Mouse (Mus musculus) limb, embryonic 14.5 days (tissue): ENCODE data around the gene Pigu. TPM values are rescaled to one million over a fixed set of nuclear protein-coding genes. Genes with fewer than 3 reads are reported as not detected.

Experiments used
- ATAC-seq: fragments of 200-750 bp; cut with Nextera tagmentation; 2 replicates; pipeline ENCODE4 v1.8.0; 2017; ENCODE audit warnings: low read depth, moderate number of reproducible peaks, moderate TSS enrichment; ENCODE audit not compliant: low FRiP score
- DNase-seq: peaks from one replicate; pipeline ENCODE4 v3.0.0-alpha.2; 2015; ENCODE audit warnings: low spot score
- H3K27ac ChIP-seq: fragments of 300-500 bp; sonication (generic); replicated peaks from 2 replicates; pipeline ENCODE4 v1.5.1; 2014; ENCODE audit warnings: low read depth, mild to moderate bottlenecking, low read length, moderate library complexity, mixed read lengths
- H3K27me3 ChIP-seq: fragments of 300-500 bp; sonication (generic); 2 replicates; pipeline ENCODE4 v1.6.1; 2014; ENCODE audit warnings: low read length, mixed read lengths; ENCODE audit not compliant: control insufficient read depth, insufficient read depth
- H3K36me3 ChIP-seq: fragments of 300-500 bp; sonication (generic); 2 replicates; pipeline ENCODE4 v1.6.1; 2014; ENCODE audit warnings: mild to moderate bottlenecking, low read length, moderate library complexity, mixed read lengths; ENCODE audit not compliant: control insufficient read depth, insufficient read depth
- H3K4me1 ChIP-seq: fragments of 300-500 bp; sonication (generic); 2 replicates; pipeline ENCODE4 v1.6.1; 2014; ENCODE audit warnings: antibody characterized with exemption, low read length, mixed read lengths; ENCODE audit not compliant: control insufficient read depth, insufficient read depth
- H3K4me2 ChIP-seq: fragments of 300-500 bp; sonication (generic); replicated peaks from 2 replicates; pipeline ENCODE4 v1.6.1; 2014; ENCODE audit warnings: low read depth, mild to moderate bottlenecking, low read length, moderate library complexity; ENCODE audit not compliant: severe bottlenecking
- H3K4me3 ChIP-seq: fragments of 300-500 bp; sonication (generic); replicated peaks from 2 replicates; pipeline ENCODE4 v1.5.1; 2014; ENCODE audit warnings: low read length
- H3K9ac ChIP-seq: fragments of 300-500 bp; sonication (generic); 2 replicates; pipeline ENCODE4 v1.6.1; 2014; ENCODE audit warnings: mild to moderate bottlenecking, low read depth, low read length, moderate library complexity; ENCODE audit not compliant: severe bottlenecking
- H3K9me3 ChIP-seq: fragments of 300-500 bp; sonication (generic); 2 replicates; pipeline ENCODE4 v1.6.1; 2016; ENCODE audit warnings: low read length; ENCODE audit not compliant: control insufficient read depth
- POLR2A ChIP-seq: fragments of 200-500 bp; IDR thresholded peaks from 2 replicates; pipeline ENCODE4 v1.8.0; 2012; ENCODE audit warnings: inconsistent platforms, mild to moderate bottlenecking, moderate library complexity, borderline replicate concordance; ENCODE audit not compliant: insufficient read depth, insufficient read length; ENCODE audit errors: extremely low read depth
- WGBS: fragments of 180-500 bp; shearing (Covaris S2); extraction: QIAGEN DNeasy Blood & Tissue Kit; methylation state at CpG from one replicate; pipeline ENCODE4 v1.1.7; 2014; 5-methylcytosine and 5-hydroxymethylcytosine counted together
- polyA plus RNA-seq, 2 experiments: library from polyadenylated mRNA; depleted of rRNA in 1 of 2; stranded (reverse) in 1 of 2; unstranded in 1 of 2; fragments of >200 nt; fragmentation: Nextera tagmentation in 1 of 2; extraction: Ambion mirVana in 1 of 2; gene quantifications; 2 replicates each; pipeline versions ENCODE4 v1.2.1 to v1.2.3; 2012 to 2014

Pigu gene
- polyA plus RNA-seq, 2 experiments: 43.8 to 50.7 TPM

- no peak for DNase-seq
- TF ChIP-seq POLR2A: no peak
- H3K27me3 ChIP-seq: no peaks in the 10 kb centered on the region
- H3K4me3 ChIP-seq: no peak overlapping the region
- ATAC-seq: no peak
- no peak overlapping the region for H3K9ac ChIP-seq
- H3K4me1 ChIP-seq: peaks cover 10% of the 10 kb centered on the region
- no peak overlapping the region for H3K4me2 ChIP-seq
- no peak overlapping the region for H3K27ac ChIP-seq
- no peaks in the 10 kb centered on the region for H3K9me3 ChIP-seq
- peaks cover 20% of the 10 kb centered on the region for H3K36me3 ChIP-seq
- 63% methylated on average over 2 of the region's 2 CpGs for WGBS
These were observed 77.1 kb downstream of the Pigu start for GRCm38 (mm10) chr2:155280116-155280515.

DNA sequence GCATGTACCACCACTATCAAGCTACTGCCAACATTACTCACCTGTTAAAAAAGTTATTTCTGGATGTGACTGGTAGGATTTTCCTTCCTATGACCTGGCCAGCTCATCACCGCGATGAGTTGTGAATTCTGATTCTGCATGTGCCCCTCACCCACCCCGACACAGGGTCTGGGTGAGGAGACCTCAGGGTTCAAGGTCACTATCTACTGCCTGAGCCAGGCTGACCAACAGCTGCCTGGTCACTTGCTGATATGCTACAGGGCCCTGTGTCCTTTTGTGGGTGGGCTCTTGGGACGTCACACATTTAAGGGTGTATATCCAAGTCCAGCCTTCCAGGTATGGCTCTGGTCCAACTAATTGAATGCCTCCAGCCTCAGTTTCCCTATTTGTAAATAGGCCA is 78.1 kb downstream of the Pigu start:
- H3K4me1 ChIP-seq: peaks cover 10% of the 10 kb centered on the region
- no peak for TF ChIP-seq POLR2A
- H3K9ac ChIP-seq: no peak overlapping the region
- H3K36me3 ChIP-seq: peaks cover 20% of the 10 kb centered on the region
- ATAC-seq (no peak), DNase-seq (no peak)
- H3K27ac ChIP-seq: no peak overlapping the region
- no peak overlapping the region for H3K4me2 ChIP-seq
- H3K27me3 ChIP-seq: no peaks in the 10 kb centered on the region
- H3K9me3 ChIP-seq: no peaks in the 10 kb centered on the region
- WGBS: 94% methylated on average over 4 of the region's 4 CpGs
- H3K4me3 ChIP-seq: no peak overlapping the region

DNA sequence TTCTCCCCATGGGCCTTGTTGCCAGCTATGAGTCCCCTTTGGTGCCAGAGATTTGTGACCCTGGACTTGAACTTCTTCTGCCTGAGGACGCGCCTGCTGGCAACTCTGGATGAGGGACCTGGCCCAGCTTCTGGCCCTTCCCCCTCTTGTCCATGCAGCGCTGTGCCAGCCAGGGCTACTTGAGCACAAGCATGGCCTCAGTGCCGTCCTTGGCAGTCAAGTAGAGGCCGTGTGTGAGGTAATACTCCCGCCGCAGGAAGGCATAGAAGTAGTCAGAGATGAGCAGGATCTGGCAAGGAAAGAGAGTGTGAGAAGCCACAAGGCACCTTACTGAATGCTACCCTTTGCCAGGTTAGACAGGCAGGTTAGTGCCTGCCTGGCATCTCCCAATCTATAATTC is 78.9 kb downstream of the Pigu start:
- 85% methylated on average over 7 of the region's 7 CpGs for WGBS
- peaks cover 16% of the 10 kb centered on the region for H3K36me3 ChIP-seq
- no peak for DNase-seq
- no peaks in the 10 kb centered on the region for H3K27me3 ChIP-seq
- H3K9ac ChIP-seq: no peak overlapping the region
- no peak overlapping the region for H3K4me2 ChIP-seq
- H3K9me3 ChIP-seq: no peaks in the 10 kb centered on the region
- no peak overlapping the region for H3K27ac ChIP-seq
- ATAC-seq: no peak
- peaks cover 10% of the 10 kb centered on the region for H3K4me1 ChIP-seq
- H3K4me3 ChIP-seq: no peak overlapping the region
- TF ChIP-seq POLR2A: no peak

DNA sequence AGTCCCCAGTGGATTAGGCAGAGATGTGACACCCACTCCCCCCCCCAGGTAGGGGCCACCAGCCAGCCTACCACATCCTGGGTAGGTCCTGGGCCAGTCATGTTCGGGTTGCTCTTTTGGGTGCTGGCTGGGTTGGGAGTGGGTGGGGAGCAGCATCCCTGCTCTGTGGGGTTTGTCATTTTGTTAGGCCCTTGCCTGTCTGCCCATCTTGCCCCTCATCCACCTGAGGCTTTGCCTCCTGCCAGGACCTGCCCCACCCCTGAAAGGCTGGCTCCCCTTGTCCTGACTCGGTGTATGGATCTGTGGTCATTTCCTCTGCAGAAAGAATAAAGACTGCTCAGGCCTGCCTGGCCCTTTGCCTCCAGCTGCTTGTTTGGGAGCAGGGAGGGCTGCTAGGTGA is 79.5 kb downstream of the Pigu start:
- Histone ChIP-seq H3K4me3 (no peak overlapping the region), H3K9me3 (no peaks in the 10 kb centered on the region), H3K9ac (no peak overlapping the region), H3K27ac (no peak overlapping the region), H3K27me3 (no peaks in the 10 kb centered on the region), H3K4me2 (no peak overlapping the region), H3K36me3 (peaks cover 16% of the 10 kb centered on the region), H3K4me1 (peaks cover 10% of the 10 kb centered on the region)
- no peak for TF ChIP-seq POLR2A
- DNase-seq (no peak), ATAC-seq (no peak)
- WGBS: 83% methylated on average over 2 of the region's 2 CpGs

GRCm38 (mm10) chr2:155276621-155277175 is 80.5 kb downstream of the Pigu start:
- Histone ChIP-seq H3K27me3 (no peaks in the 10 kb centered on the region), H3K9ac (peak overlapping the region; percentile 96), H3K4me1 (peaks cover 10% of the 10 kb centered on the region), H3K9me3 (no peaks in the 10 kb centered on the region), H3K4me3 (peak overlapping the region; percentile 95), H3K36me3 (peaks cover 12% of the 10 kb centered on the region), H3K4me2 (peak overlapping the region; percentile 69), H3K27ac (peak overlapping the region; percentile 93)
- DNase-seq (peak; percentile 65), ATAC-seq (peak; percentile 76)
- TF ChIP-seq POLR2A: 0 out of 2 replicates have a peak, but pooled peaks have one; percentile 17
- under 1% methylated on average over 21 of the region's 49 CpGs for WGBS
